Mouse (Mus musculus): ENCODE data around the gene Olfr1255.

Gene Olfr1255

DNA sequence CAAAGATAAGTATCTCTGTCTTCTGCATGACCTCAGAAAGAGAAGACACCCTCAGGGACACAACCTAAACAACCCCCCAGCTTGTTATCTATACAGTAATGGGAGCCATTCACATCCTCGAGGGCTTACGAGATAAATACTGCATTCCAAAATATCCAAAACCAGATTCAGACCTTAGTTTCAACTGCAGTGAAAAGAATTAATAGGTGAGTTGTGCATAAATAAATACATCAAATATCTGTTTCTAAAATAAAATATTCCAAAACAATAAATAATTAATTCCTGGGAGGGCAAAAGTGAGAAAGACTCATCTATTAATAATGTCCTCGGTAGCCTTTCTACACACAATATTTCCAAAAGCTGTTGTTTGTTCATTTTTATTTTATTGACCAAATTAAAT is at the start of gene Olfr1255:
TSS of gene Olfr1255 (plus strand) at position 301 of the 400 bp plus-strand sequence.
- DNase-seq = no peak

DNA sequence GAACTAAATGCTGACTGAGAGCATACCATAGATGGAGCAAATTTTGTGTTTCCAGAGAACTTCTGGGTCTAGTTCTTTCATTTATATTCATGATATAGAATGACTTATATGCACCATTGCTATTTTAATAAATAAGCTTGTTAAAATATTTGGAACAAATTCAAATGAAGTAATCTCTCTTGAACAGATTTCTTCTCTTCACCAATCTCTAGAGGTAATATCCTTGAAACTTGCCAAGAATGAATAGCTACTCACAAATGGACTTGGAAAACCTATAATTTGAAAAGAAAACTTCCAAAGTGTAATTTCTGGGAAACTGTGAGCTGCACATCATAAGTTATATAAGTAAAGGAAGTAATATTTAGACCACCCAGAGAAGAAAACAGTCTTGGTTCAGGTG is 18.3 kb upstream of the Olfr1255 start, which contains the start of gene Olfr1254:
TSS of gene Olfr1254 (minus strand) at position 101 of the 400 bp plus-strand sequence.
- DNase-seq = no peak

DNA sequence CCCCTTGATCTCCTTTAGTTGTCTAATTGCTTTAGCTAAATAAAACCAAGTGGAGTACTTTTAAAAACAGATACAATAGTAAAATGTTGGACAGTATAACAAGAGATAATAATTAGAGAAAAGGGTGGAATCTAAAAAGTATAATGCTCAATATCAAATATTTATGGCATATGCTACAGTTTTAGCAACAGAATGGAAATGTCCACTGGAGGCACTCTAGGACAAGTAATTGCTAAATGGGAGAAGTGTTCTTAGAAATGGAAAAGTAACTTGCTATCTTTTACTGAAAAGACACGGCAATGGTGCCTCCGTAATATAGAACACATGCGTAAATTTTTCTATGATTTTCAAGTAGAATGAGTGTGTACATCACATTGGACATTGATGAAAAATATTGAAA is 12.3 kb upstream of the Olfr1255 start:
- DNase-seq = no peak

DNA sequence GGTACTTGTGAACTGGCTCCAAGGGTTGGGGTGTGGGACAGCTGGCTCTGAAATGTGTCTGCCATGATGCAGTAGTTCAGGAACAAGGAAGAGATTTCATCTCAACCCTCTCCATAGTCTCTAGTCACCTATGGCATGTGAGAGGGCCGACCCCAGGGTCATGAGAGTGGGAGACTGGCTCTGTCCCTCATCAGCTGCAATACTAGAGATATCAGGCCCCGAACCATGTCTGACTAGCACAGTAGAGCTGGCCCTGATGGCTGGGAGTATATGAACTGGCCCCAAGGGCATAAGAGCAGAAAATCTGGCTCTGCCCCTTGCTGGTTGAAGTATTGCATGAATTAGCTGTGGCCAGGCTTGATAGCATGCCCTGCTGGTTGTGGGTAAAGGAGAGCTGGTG is 1.1 kb upstream of the Olfr1255 start:
- DNase-seq = no peak

DNA sequence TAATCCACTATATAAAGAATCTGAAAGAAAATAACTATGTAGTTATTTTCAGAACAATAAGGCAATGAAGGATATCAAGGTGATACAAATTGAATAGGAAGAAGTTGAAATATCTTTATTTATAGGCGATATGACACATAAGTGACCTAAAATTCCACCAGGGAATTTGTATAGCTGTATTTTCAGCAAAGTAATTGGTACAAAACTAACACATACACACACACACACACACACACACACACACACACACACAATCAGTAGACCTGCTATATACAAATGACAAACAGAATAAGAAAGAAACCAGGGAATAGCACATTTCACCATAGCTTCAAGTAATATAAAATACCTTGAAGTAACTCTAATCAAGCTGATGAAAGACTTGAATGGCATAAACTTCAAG is 8.4 kb downstream of the Olfr1255 start:
- DNase-seq = no peak

DNA sequence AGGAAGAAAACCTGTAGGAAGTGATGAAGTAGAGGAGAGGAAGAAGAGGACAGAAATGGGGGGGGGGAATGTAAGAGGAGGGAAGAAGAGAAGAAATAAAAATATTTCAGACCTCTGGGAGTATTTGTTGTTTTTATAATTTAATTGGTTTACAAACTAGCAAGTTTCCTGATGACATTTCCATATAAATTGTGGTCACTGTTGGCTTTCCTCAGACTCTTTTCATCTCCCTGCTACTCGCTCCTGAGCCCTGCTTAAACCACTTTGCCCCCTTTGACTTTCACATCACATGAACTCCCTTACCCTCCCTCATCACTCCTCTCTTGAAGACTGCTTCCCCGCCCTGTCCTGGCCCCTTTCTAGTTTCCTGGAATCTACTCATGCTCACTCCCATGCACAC is 29.6 kb downstream of the Olfr1255 start, which contains the start of gene Olfr1256:
TSS of gene Olfr1256 (minus strand) at position 101 of the 400 bp plus-strand sequence.
- DNase-seq = no peak

DNA sequence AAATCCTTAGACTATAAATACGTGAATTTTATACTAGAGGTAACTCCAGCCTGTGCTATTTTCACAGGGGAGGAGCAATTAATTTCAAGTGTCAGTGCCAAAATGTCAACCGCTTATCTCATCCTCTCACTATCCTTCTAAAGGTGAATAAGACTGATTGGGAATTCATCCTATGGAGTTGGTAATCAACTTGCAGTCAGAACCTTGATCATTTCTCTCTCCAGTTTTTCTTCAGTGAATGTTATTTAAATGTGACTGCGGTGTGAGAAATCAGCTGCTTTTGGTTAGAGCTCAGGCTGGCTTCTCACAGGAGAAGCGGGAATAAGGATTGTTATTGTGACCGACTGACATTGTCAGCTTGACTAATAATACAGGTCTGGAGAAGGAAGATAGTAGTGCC is 36.3 kb downstream of the Olfr1255 start, which contains the start of gene Olfr48:
TSS of gene Olfr48 (minus strand) at position 101 of the 400 bp plus-strand sequence.
- DNase-seq = no peak

DNA sequence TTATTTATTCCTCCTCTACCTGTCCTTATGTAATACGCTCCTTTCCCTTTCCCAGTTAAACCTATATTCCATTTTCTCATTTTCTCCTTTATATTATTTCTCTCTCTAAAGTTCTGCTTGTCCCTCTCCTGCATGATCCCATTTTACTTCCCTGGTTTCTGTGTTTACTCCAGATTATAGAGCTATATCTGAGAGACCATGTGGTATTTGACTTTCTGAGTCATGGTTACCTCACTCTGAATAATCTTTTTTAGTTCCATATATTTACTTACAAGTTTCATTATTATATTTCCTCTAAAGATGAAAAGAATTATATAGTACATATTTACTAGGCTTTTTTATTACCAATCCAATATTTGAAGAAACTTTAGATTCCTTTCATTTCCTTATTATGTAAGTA is 37.4 kb downstream of the Olfr1255 start:
- DNase-seq = no peak

Data from kidney, adult 18-20 months (tissue).